Mouse (Mus musculus): ENCODE results near the gene Lrrc20. TPM values are rescaled to one million over a fixed set of nuclear protein-coding genes. Genes with fewer than 3 reads are reported as not detected.

The Lrrc20 gene
- 4.9 and 5.5 TPM in 2 replicates for polyA plus RNA-seq (2015; fragmentation: Nextera tagmentation; extraction: Ambion mirVana)

DNA sequence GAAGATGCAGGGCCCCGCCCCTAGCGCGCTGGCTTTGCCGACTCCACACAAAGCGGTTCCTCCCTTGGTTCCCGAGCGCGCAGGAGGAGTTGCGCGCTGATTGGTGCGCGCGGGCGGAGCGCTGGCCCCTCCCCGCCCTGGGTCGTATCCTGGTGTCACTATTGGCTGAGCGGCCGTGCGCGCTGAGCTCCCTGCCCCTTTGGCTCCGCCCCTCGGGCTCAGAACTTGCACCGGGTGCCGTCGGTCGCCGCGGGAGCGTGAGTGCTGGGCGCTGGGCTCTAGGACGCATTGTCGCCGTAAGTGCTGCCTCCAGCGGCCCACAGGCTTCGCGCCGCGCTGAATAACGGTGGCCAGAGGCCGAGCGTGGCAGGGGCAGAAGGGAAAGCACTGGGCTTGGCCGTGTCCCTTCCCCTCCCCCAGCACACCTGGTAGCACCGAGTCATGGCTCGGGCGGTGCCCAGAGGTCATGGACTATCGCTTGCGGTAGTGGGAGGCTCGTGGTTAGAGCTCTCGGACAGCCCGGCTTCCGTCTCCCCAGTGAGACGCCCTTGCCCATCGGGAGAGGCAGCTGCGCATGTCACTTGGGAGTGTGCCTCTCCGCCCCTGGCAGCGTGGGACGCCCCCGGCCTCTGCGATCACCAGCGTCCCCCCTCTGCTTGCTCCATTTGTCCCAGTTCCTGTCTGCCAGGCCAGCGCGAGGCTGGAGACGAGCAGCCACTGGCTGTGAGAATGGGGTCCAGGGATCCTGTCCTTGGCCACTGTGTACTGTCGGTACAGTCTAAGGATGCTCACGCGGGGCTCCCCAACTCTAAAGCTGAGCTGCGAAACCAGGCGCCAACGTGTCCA lies at the start of gene Lrrc20:
Gene Lrrc20 (plus strand): TSS at position 208 of the 846 bp plus-strand sequence.

GRCm38 (mm10) chr10:61452645-61453044 lies 23.0 kb upstream of the Lrrc20 start, which contains the start of gene Eif4ebp2:
TSS of gene Eif4ebp2 (minus strand) at chr10:61452661.

Other genes starting within 250 kb of the Lrrc20 start
- gene Adamts14, start 202.4 kb upstream of the Lrrc20 start, polyA plus RNA-seq (2015; fragmentation: Nextera tagmentation; extraction: Ambion mirVana), result 2.1 and 2.2 TPM in 2 replicates
- gene Prf1, start 178.0 kb upstream of the Lrrc20 start, polyA plus RNA-seq (2015; fragmentation: Nextera tagmentation; extraction: Ambion mirVana), result not detected in 2 replicates
- 8.3 and 8.5 TPM in 2 replicates for gene Pald1, start 92.3 kb upstream of the Lrrc20 start, polyA plus RNA-seq (2015; fragmentation: Nextera tagmentation; extraction: Ambion mirVana)
- 0.10 and 0.11 TPM in 2 replicates for gene Nodal, start 57.8 kb upstream of the Lrrc20 start, polyA plus RNA-seq (2015; fragmentation: Nextera tagmentation; extraction: Ambion mirVana)
- gene Eif4ebp2, start 23.1 kb upstream of the Lrrc20 start, polyA plus RNA-seq (2015; fragmentation: Nextera tagmentation; extraction: Ambion mirVana), result 74.5 and 79.2 TPM in 2 replicates
- gene Npffr1, start 119.7 kb downstream of the Lrrc20 start, polyA plus RNA-seq (2015; fragmentation: Nextera tagmentation; extraction: Ambion mirVana), result 0.08 TPM in 1 of 2 replicates, not detected in the other
- 83.4 and 97.0 TPM in 2 replicates for gene Ppa1, start 172.8 kb downstream of the Lrrc20 start, polyA plus RNA-seq (2015; fragmentation: Nextera tagmentation; extraction: Ambion mirVana)
- gene Sar1a, start 204.5 kb downstream of the Lrrc20 start, polyA plus RNA-seq (2015; fragmentation: Nextera tagmentation; extraction: Ambion mirVana), result 205 and 229 TPM in 2 replicates
- gene Tysnd1, start 219.7 kb downstream of the Lrrc20 start, polyA plus RNA-seq (2015; fragmentation: Nextera tagmentation; extraction: Ambion mirVana), result 17.5 and 18.6 TPM in 2 replicates
- gene Aifm2, start 239.5 kb downstream of the Lrrc20 start, polyA plus RNA-seq (2015; fragmentation: Nextera tagmentation; extraction: Ambion mirVana), result 239 and 258 TPM in 2 replicates

Data from urinary bladder, postnatal 0 days (tissue).